ENCODE assay signal across 13 mouse cellular contexts in the genomic region with DNA sequence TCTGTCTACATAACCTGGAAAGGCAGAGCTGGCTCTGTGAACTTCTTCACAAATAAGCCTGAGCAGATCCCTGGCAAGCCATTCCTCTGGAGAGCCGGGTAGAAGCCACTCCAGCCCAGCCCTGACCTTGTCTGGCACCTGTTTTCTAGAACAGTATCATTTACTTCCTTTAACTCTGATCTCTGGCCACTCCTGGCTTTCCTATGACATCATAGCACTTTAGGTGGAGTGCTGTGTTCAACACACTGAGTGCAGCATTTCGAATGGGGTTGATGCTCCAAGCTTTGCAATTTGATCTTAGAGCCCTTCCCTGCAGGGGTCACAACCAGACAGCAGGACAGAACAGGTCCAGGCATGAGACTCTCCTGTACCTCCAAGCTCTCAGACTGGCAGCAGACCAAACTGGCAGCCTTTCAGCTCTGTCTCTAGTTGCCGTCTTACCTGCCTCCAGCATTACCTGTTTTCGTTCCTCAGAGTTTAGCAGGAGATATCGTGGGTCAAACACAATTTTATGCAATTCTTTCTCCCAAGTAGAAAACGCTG.
DNase-seq lines count a peak whose midpoint lies in the region; ATAC-seq lines count a peak whose summit lies in the region.
"Had no signal": no experiment of that assay in that cellular context is flagged by ENCODE, and none has a peak within 500 bp of the region (broad histone marks: within the 10 kb centered on the region; RNA-seq: fewer than 3 reads in every experiment).

No protein-coding gene starts in this region.

- no peak overlapping the region for H3K27ac ChIP-seq in intestine, embryonic 15.5 days
- H3K27ac ChIP-seq: embryonic facial prominence, embryonic 12.5 days had no signal

- ATAC-seq in cerebellum, adult (ENCODE audit: insufficient number of reproducible peaks, low FRiP score, low TSS enrichment): peak; percentile 32; the same call in 1 of the 2 replicates
- no peak for ATAC-seq in intestine, embryonic 15.5 days
- ATAC-seq: hindbrain, embryonic 16.5 days had no signal

- H3K4me3 ChIP-seq in intestine, embryonic 15.5 days (replicated peaks): no peak overlapping the region
- H3K4me3 ChIP-seq: embryonic facial prominence, embryonic 12.5 days; heart, embryonic 12.5 days; megakaryocyte, embryonic 14.5 days had no signal

- no peak overlapping the region for H3K9ac ChIP-seq in intestine, embryonic 15.5 days
- H3K9ac ChIP-seq: embryonic facial prominence, embryonic 12.5 days; heart, embryonic 12.5 days had no signal

- H3K27me3 ChIP-seq in intestine, embryonic 15.5 days (replicated peaks): no peaks in the 10 kb centered on the region
- H3K27me3 ChIP-seq: embryonic facial prominence, embryonic 12.5 days; heart, embryonic 12.5 days; megakaryocyte, embryonic 14.5 days had no signal

- 63% methylated on average over 6 of the region's 6 CpGs for whole genome bisulfite sequencing in intestine, embryonic 15.5 days

- H3K36me3 ChIP-seq in intestine, embryonic 15.5 days: no peaks in the 10 kb centered on the region
- H3K36me3 ChIP-seq: embryonic facial prominence, embryonic 12.5 days; heart, embryonic 12.5 days had no signal

- H3K9me3 ChIP-seq in intestine, embryonic 15.5 days: no peaks in the 10 kb centered on the region
- H3K9me3 ChIP-seq: embryonic facial prominence, embryonic 12.5 days; heart, embryonic 12.5 days; megakaryocyte, embryonic 14.5 days had no signal

- DNase-seq in cerebellum, postnatal 4 days (ENCODE audit: low spot score in 2 of 2): no peak
- peak; percentile 1 for DNase-seq in thymus, postnatal 25 days
- DNase-seq in thymus, adult 18-20 months: no peak
- peak; percentile 1 for DNase-seq in fat pad, adult 2 months (ENCODE audit: extremely low read depth, low read depth, low spot score)
- DNase-seq in lung, postnatal 4 days: peak; percentile 10 to 50
- DNase-seq in adrenal gland, adult 18-20 months (ENCODE audit: low spot score in 2 of 2): no peak
- DNase-seq: spleen, adult 18-20 months had no signal

- no peaks in the 10 kb centered on the region for H3K4me1 ChIP-seq in intestine, embryonic 15.5 days (replicated peaks)
- H3K4me1 ChIP-seq: megakaryocyte, embryonic 14.5 days had no signal

- no peak overlapping the region for H3K4me2 ChIP-seq in intestine, embryonic 15.5 days (replicated peaks)
- H3K4me2 ChIP-seq: embryonic facial prominence, embryonic 12.5 days; heart, embryonic 12.5 days had no signal

Comparison
In these comparisons a context has a peak if more than half of its experiments do, and no peak if none do; other contexts are left out.
1. DNase-seq: peak in thymus, postnatal 25 days (single experiment), fat pad, adult 2 months (single experiment) and lung, postnatal 4 days (2 of 2); none in cerebellum, postnatal 4 days (0 of 2), thymus, adult 18-20 months (0 of 2) and adrenal gland, adult 18-20 months (0 of 2).